Mouse (Mus musculus) MEL (cell line): ENCODE measurements around the gene 4930455H04Rik. TPM values are rescaled to one million over a fixed set of nuclear protein-coding genes. Genes with fewer than 3 reads are reported as not detected.

ENCODE experiments used
- DNase-seq: peaks from one replicate; pipeline ENCODE4 v3.0.0; 2011; ENCODE audit warnings: low read depth, low spot score
- H3K27ac ChIP-seq: 2 replicates; pipeline ENCODE4 v1.5.1; 2012; ENCODE audit warnings: low read depth, mild to moderate bottlenecking, control low read depth, low read length, moderate library complexity; ENCODE audit not compliant: control insufficient read depth
- H3K27me3 ChIP-seq, 2 experiments: fragments of 150-350 bp in 1 of 2; sonication (generic) in 1 of 2; 2 replicates each; pipeline ENCODE4 v1.6.1; 2012; ENCODE audit warnings: low read length in 2 of 2, mild to moderate bottlenecking in 2 of 2, improper control_type of control experiment in 1 of 2, moderate library complexity in 1 of 2; ENCODE audit not compliant: insufficient read depth in 2 of 2, control insufficient read depth in 1 of 2
- H3K36me3 ChIP-seq, 2 experiments: 2 replicates each; pipeline ENCODE4 v1.6.1; 2012 to 2014; ENCODE audit warnings: low read length in 2 of 2, improper control_type of control experiment in 1 of 2, inconsistent platforms in 1 of 2, mild to moderate bottlenecking in 1 of 2; ENCODE audit not compliant: insufficient read depth in 2 of 2, control insufficient read depth in 1 of 2
- H3K4me1 ChIP-seq, 2 experiments: fragments of 150-350 bp in 1 of 2; sonication (generic) in 1 of 2; 2 replicates each; pipeline ENCODE4 v1.6.1; 2012; ENCODE audit warnings: low read length in 2 of 2, improper control_type of control experiment in 1 of 2, mild to moderate bottlenecking in 1 of 2; ENCODE audit not compliant: insufficient read depth in 2 of 2, control insufficient read depth in 1 of 2
- H3K4me3 ChIP-seq, 2 experiments: fragments of 150-350 bp in 1 of 2; sonication (generic) in 1 of 2; 2 replicates each; pipeline ENCODE4 v1.5.1; 2012; ENCODE audit warnings: low read depth in 2 of 2, low read length in 2 of 2, mild to moderate bottlenecking in 2 of 2, moderate library complexity in 2 of 2, control low read depth in 1 of 2, improper control_type of control experiment in 1 of 2; ENCODE audit not compliant: control insufficient read depth in 1 of 2, insufficient read depth in 1 of 2
- H3K79me2 ChIP-seq: 2 replicates; pipeline ENCODE4 v1.6.1; 2012; ENCODE audit warnings: mild to moderate bottlenecking, low read length, moderate library complexity; ENCODE audit not compliant: control insufficient read depth, poor library complexity, insufficient read depth
- H3K9ac ChIP-seq: 2 replicates; pipeline ENCODE4 v1.6.1; 2012; ENCODE audit warnings: low read depth, mild to moderate bottlenecking, control low read depth, low read length, moderate library complexity; ENCODE audit not compliant: control insufficient read depth, poor library complexity, severe bottlenecking
- H3K9me3 ChIP-seq: fragments of 150-350 bp; sonication (generic); replicated peaks from 2 replicates; pipeline ENCODE4 v1.6.1; 2012; ENCODE audit warnings: mild to moderate bottlenecking, low read length, improper control_type of control experiment, moderate library complexity; ENCODE audit not compliant: insufficient read depth
- BHLHE40 ChIP-seq: IDR thresholded peaks from 2 replicates; pipeline ENCODE4 v1.6.1; 2012; ENCODE audit warnings: low read depth, mild to moderate bottlenecking, inconsistent platforms, low read length, improper control_type of control experiment, borderline replicate concordance
- CHD1 ChIP-seq: IDR thresholded peaks from 2 replicates; pipeline ENCODE4 v1.6.1; 2012; ENCODE audit warnings: low read depth, mild to moderate bottlenecking, inconsistent platforms, low read length, improper control_type of control experiment
- CHD2 ChIP-seq: IDR thresholded peaks from 2 replicates; pipeline ENCODE4 v1.6.1; 2011; ENCODE audit warnings: low read length, improper control_type of control experiment
- CTCF ChIP-seq, 3 experiments: IDR thresholded peaks in 2 of 3; conservative IDR thresholded peaks in 1 of 3; 2 replicates each; pipeline ENCODE4 v1.5.1; 2011 to 2012; ENCODE audit warnings: low read length in 3 of 3, low read depth in 2 of 3, mild to moderate bottlenecking in 2 of 3, improper control_type of control experiment in 1 of 3, inconsistent platforms in 1 of 3, mixed read lengths in 1 of 3, moderate library complexity in 1 of 3; ENCODE audit not compliant: control insufficient read depth in 1 of 3, insufficient read depth in 1 of 3, poor library complexity in 1 of 3, severe bottlenecking in 1 of 3
- E2F4 ChIP-seq: IDR thresholded peaks from 2 replicates; pipeline ENCODE4 v1.6.1; 2011; ENCODE audit warnings: low read depth, low read length, improper control_type of control experiment, borderline replicate concordance
- ELF1 ChIP-seq: IDR thresholded peaks from 2 replicates; pipeline ENCODE4 v1.6.1; 2014; ENCODE audit warnings: low read depth, mild to moderate bottlenecking, inconsistent platforms, low read length, improper control_type of control experiment, moderate library complexity
- EP300 ChIP-seq, 2 experiments: IDR thresholded peaks; 2 replicates each; pipeline ENCODE4 v1.6.1; 2011; ENCODE audit warnings: improper control_type of control experiment in 2 of 2, low read length in 2 of 2, low read depth in 1 of 2, mild to moderate bottlenecking in 1 of 2
- GATA1 ChIP-seq: IDR thresholded peaks from 2 replicates; pipeline ENCODE4 v1.6.1; 2011; ENCODE audit warnings: low read depth, low read length, improper control_type of control experiment
- HCFC1 ChIP-seq: IDR thresholded peaks from 2 replicates; pipeline ENCODE4 v1.6.1; 2012; ENCODE audit warnings: low read depth, mild to moderate bottlenecking, inconsistent platforms, low read length, improper control_type of control experiment, moderate library complexity
- MAZ ChIP-seq: IDR thresholded peaks from 2 replicates; pipeline ENCODE4 v1.6.1; 2012; ENCODE audit warnings: low read depth, mild to moderate bottlenecking, inconsistent platforms, low read length, improper control_type of control experiment
- MEF2A ChIP-seq: IDR thresholded peaks from 2 replicates; pipeline ENCODE4 v1.6.1; 2014; ENCODE audit warnings: low read depth, mild to moderate bottlenecking, inconsistent platforms, low read length, improper control_type of control experiment; ENCODE audit not compliant: poor library complexity, insufficient replicate concordance, severe bottlenecking; ENCODE audit errors: extremely low read depth
- MXI1 ChIP-seq: IDR thresholded peaks from 2 replicates; pipeline ENCODE4 v1.6.1; 2011; ENCODE audit warnings: mild to moderate bottlenecking, low read depth, low read length, improper control_type of control experiment
- NELFE ChIP-seq: IDR thresholded peaks from 2 replicates; pipeline ENCODE4 v1.6.1; 2011; ENCODE audit warnings: low read depth, low read length, improper control_type of control experiment
- NRF1 ChIP-seq: IDR thresholded peaks from 2 replicates; pipeline ENCODE4 v1.6.1; 2014; ENCODE audit warnings: low read depth, mild to moderate bottlenecking, inconsistent platforms, low read length, improper control_type of control experiment, moderate library complexity; ENCODE audit not compliant: poor library complexity, insufficient read depth, severe bottlenecking
- RAD21 ChIP-seq: IDR thresholded peaks from 2 replicates; pipeline ENCODE4 v1.6.1; 2011; ENCODE audit warnings: mild to moderate bottlenecking, low read depth, low read length, improper control_type of control experiment
- SMC3 ChIP-seq: IDR thresholded peaks from 2 replicates; pipeline ENCODE4 v1.6.1; 2011; ENCODE audit warnings: low read depth, low read length, improper control_type of control experiment
- TAL1 ChIP-seq: IDR thresholded peaks from 2 replicates; pipeline ENCODE4 v1.6.1; 2012; ENCODE audit warnings: mild to moderate bottlenecking, inconsistent platforms, low read length, moderate library complexity, mixed read lengths
- TBP ChIP-seq: IDR thresholded peaks from 2 replicates; pipeline ENCODE4 v1.8.0; 2011; ENCODE audit warnings: low read depth, low read length, improper control_type of control experiment
- USF1 ChIP-seq: IDR thresholded peaks from 2 replicates; pipeline ENCODE4 v1.6.1; 2014; ENCODE audit warnings: low read depth, mild to moderate bottlenecking, inconsistent platforms, low read length, improper control_type of control experiment, moderate library complexity
- ZC3H11A ChIP-seq: IDR thresholded peaks from 2 replicates; pipeline ENCODE4 v1.6.1; 2012; ENCODE audit warnings: low read depth, mild to moderate bottlenecking, inconsistent platforms, low read length, improper control_type of control experiment
- ZKSCAN1 ChIP-seq: IDR thresholded peaks from 2 replicates; pipeline ENCODE4 v1.6.1; 2012; ENCODE audit warnings: low read depth, mild to moderate bottlenecking, inconsistent platforms, low read length, improper control_type of control experiment, moderate library complexity
- ZMIZ1 ChIP-seq: IDR thresholded peaks from 2 replicates; pipeline ENCODE4 v1.6.1; 2012; ENCODE audit warnings: low read depth, mild to moderate bottlenecking, inconsistent platforms, low read length, improper control_type of control experiment, moderate library complexity
- ZNF384 ChIP-seq: IDR thresholded peaks from 2 replicates; pipeline ENCODE4 v1.6.1; 2012; ENCODE audit warnings: low read depth, mild to moderate bottlenecking, inconsistent platforms, low read length, improper control_type of control experiment
- polyA plus RNA-seq, 2 experiments: library from polyadenylated mRNA; stranded (reverse) in 1 of 2; unstranded in 1 of 2; fragments of >175 nt in 1 of 2; fragments of >200 nt in 1 of 2; gene quantifications; 2 replicates each; pipeline versions ENCODE4 v1.2.1 to v1.2.4; 2012; ENCODE audit warnings: low replicate concordance in 2 of 2, low read depth in 1 of 2; ENCODE audit not compliant: insufficient read length in 2 of 2, insufficient read depth in 1 of 2, missing spikeins in 1 of 2
- total RNA-seq: library from RNA; depleted of rRNA; stranded (reverse); fragments of 300-350 nt; gene quantifications from 2 replicates; pipeline ENCODE4 v1.2.3, GENCODE M21; 2012

Gene 4930455H04Rik
- total and polyA plus RNA-seq, 3 experiments: not detected

DNA sequence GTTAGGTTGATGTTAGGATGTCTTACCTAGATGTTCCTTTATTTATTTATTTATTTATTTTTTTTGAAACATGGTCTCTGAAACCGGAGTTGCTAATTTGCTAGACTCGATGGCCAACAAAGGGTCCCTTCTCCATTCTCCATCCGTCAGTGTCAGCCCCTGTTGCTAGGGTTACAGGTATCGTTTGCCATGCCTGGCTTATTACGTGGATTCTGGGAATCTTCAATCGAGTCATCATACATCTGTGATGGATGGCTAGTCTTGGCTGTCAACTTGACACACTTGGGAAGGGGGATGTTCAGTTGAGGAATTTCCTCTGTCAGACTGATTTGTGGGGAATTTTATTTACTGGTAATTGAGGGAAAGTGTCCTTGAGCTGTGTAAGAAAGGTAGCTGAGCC, 25.3 kb upstream of the 4930455H04Rik start:
- H3K4me1 ChIP-seq: no peaks in the 10 kb centered on the region
- TF ChIP-seq ZC3H11A (no peak), ELF1 (no peak), GATA1 (no peak), CTCF (IDR thresholded peaks at IDR 0.05 in 2 of 3, conservative IDR thresholded peaks at IDR 0.05 in 1 of 3; ENCODE audit: control insufficient read depth in 1 of 3, insufficient read depth in 1 of 3, low read depth in 2 of 3, low read length in 3 of 3, poor library complexity in 1 of 3, severe bottlenecking in 1 of 3) (no peak), CHD2 (no peak), RAD21 (no peak), NELFE (no peak), E2F4 (no peak), NRF1 (no peak)
- TF ChIP-seq, all 39 proteins: peak for 0
- DNase-seq: no peak
- Histone ChIP-seq H3K9ac (no peak overlapping the region), H3K27me3 (peaks cover 8 to 17% of the 10 kb centered on the region in 2 experiments), H3K9me3 (no peaks in the 10 kb centered on the region), H3K4me3 (no peak overlapping the region), H3K79me2 (no peaks in the 10 kb centered on the region), H3K36me3 (no peaks in the 10 kb centered on the region), H3K27ac (no peak overlapping the region)

DNA sequence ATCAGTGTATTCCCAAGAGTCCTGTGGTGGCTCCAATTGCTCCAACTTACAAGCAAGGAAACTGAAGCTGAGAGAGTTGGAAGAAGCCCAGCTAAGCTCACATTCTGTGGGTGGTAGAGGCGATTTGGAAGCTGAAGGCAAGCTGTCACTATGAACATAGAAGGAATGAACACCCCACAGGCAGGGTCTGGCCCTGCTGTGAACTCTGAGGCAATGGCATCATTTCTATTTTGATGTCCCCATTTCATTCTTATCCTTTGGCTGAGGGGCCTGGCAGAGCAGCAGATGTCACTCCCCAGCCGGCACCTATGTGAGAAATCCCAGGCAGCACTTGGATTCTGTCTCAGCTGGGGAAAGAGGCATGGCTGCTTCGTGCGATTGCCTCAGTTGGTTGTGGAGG, 24.6 kb upstream of the 4930455H04Rik start:
- Histone ChIP-seq H3K79me2 (no peaks in the 10 kb centered on the region), H3K36me3 (no peaks in the 10 kb centered on the region), H3K4me3 (no peak overlapping the region), H3K9me3 (no peaks in the 10 kb centered on the region), H3K9ac (no peak overlapping the region), H3K27ac (no peak overlapping the region), H3K4me1 (no peaks in the 10 kb centered on the region), H3K27me3 (peaks cover 8 to 17% of the 10 kb centered on the region in 2 experiments)
- no peak for DNase-seq
- no peak for TF ChIP-seq MXI1
- TF ChIP-seq ZKSCAN1: no peak
- TF ChIP-seq CTCF (IDR thresholded peaks at IDR 0.05 in 2 of 3, conservative IDR thresholded peaks at IDR 0.05 in 1 of 3; ENCODE audit: control insufficient read depth in 1 of 3, insufficient read depth in 1 of 3, low read depth in 2 of 3, low read length in 3 of 3, poor library complexity in 1 of 3, severe bottlenecking in 1 of 3): no peak
- no peak for TF ChIP-seq ZNF384
- TF ChIP-seq MAZ: no peak

DNA sequence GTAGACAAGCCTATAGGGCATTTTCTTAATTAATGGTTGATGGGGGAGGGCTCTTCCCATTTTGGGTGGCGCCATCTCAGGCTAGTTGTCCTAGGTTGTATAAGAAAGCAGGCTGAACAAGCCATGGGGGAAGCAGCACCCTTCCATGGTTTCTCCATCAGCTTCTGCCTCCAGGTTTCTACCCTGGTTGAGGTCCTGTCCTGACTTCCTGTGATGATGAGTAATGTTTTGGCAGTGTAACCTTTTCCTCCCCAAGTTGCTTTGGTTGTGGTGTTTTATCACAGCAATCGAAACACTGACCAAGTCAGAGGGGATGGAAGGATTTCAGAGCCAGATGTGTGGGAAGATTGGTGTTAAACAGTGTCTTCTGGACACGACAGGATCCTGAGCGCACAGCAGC, 21.6 kb upstream of the 4930455H04Rik start:
- TF ChIP-seq NRF1 (no peak), ZMIZ1 (no peak), GATA1 (no peak), ZC3H11A (no peak), CHD1 (no peak), NELFE (no peak), MXI1 (no peak), E2F4 (no peak), MAZ (no peak), ZNF384 (no peak), TBP (no peak), SMC3 (no peak), TAL1 (no peak), BHLHE40 (no peak), CTCF (IDR thresholded peaks at IDR 0.05 in 2 of 3, conservative IDR thresholded peaks at IDR 0.05 in 1 of 3; ENCODE audit: control insufficient read depth in 1 of 3, insufficient read depth in 1 of 3, low read depth in 2 of 3, low read length in 3 of 3, poor library complexity in 1 of 3, severe bottlenecking in 1 of 3) (no peak), RAD21 (no peak), EP300 (IDR thresholded peaks at IDR 0.05; ENCODE audit: low read depth in 1 of 2, low read length in 2 of 2) (no peak), MEF2A (no peak), USF1 (no peak), HCFC1 (no peak)
- no peaks in the 10 kb centered on the region for H3K79me2 ChIP-seq
- H3K4me1 ChIP-seq: no peaks in the 10 kb centered on the region
- H3K36me3 ChIP-seq: no peaks in the 10 kb centered on the region
- no peak overlapping the region for H3K4me3 ChIP-seq
- H3K9me3 ChIP-seq: no peaks in the 10 kb centered on the region
- DNase-seq: no peak
- peaks cover 9 to 11% of the 10 kb centered on the region in 2 experiments for H3K27me3 ChIP-seq
- H3K9ac ChIP-seq: no peak overlapping the region
- H3K27ac ChIP-seq: no peak overlapping the region
